Mouse (Mus musculus): ENCODE results near the gene Polrmt.

Polrmt gene

GRCm38 (mm10) chr10:79745898-79746773, at the start of gene Polrmt:
Gene Polrmt, minus strand, starts transcription at chr10:79746581.
- DNase-seq (ENCODE audit: low spot score): peak; percentile 84

DNA sequence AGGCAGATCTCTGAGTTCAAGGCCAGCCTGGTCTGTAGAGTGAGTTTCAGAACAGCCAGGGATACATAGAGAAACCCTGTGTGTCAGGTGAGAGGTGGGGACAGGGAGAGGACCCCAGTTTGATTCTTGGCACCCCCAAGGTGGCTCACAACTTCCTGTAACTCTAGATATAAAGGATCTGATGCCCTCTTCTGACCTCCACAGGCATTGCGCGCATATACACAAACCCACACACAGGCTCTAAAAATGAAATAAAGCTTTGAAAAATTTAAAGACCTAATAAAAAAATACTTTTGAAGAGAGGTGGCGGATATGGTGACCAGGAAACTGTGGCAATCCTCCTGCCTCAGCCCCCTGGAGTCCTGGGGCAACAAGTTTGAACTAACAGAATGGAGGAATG, 49.5 kb upstream of the Polrmt start:
- no peak for DNase-seq (ENCODE audit: low spot score)

DNA sequence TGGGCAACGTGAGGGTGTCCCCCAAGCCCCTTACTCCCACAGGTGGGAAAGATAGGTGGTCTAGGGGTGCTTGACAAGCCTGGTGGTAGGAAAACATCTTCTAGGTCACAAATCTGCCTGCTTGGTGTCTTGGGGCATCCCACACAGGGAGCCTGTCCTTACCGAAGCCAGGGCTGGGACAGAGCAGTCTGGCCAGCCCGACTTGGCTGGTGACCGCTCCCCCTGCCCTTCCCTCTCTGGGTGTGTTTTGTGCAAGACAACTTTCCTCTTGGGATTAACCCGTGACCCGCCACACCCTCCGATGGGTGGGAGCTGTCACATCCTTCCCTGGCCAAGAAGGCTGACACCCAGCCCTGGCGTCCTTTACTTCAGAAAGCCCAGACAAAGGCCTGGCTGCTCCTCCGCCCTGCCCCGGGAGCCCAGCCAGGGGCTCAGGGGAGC, 48.1 kb upstream of the Polrmt start:
- DNase-seq (ENCODE audit: low spot score): peak; percentile 59

- no peak for DNase-seq (ENCODE audit: low spot score)
Observed at GRCm38 (mm10) chr10:79793738-79794490, 47.5 kb upstream of the Polrmt start.

- peak; percentile 82 for DNase-seq (ENCODE audit: low spot score)
Observed at GRCm38 (mm10) chr10:79793051-79793737, 46.8 kb upstream of the Polrmt start, which contains the start of gene Palm. Gene Palm, plus strand, starts transcription at chr10:79793572.

GRCm38 (mm10) chr10:79792339-79793040, 46.1 kb upstream of the Polrmt start:
- DNase-seq (ENCODE audit: low spot score): no peak

DNA sequence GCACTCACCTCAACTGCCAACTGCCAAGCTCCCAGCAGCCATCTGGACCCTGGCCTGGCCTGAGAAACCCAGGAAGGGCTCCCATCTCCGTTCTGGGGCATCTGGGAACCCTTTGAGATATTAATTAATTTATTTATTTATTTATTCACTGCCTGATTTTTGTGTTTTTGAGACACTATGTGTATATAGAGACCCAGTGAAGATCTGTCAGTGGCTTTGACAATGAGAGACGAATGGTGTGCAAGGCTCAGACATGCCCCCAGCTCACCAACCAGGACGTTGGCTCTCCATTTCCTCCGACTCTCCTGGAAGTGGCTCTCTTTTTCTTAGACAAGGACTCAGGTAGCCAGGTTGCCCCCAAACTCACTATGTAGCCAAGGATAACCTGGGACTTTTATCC, 44.5 kb upstream of the Polrmt start, which contains the start of gene Prss57:
Prss57 (minus strand) TSS at position 101 of the 400 bp plus-strand sequence.
- no peak for DNase-seq (ENCODE audit: low spot score)

- DNase-seq (ENCODE audit: low spot score): no peak
Observed at GRCm38 (mm10) chr10:79789581-79789980, 43.2 kb upstream of the Polrmt start.

GRCm38 (mm10) chr10:79788386-79789158, 42.2 kb upstream of the Polrmt start:
- peak; percentile 74 for DNase-seq (ENCODE audit: low spot score)

GRCm38 (mm10) chr10:79783920-79784800, 37.8 kb upstream of the Polrmt start:
- no peak for DNase-seq (ENCODE audit: low spot score)

GRCm38 (mm10) chr10:79783050-79783449, 36.7 kb upstream of the Polrmt start:
- no peak for DNase-seq (ENCODE audit: low spot score)

DNA sequence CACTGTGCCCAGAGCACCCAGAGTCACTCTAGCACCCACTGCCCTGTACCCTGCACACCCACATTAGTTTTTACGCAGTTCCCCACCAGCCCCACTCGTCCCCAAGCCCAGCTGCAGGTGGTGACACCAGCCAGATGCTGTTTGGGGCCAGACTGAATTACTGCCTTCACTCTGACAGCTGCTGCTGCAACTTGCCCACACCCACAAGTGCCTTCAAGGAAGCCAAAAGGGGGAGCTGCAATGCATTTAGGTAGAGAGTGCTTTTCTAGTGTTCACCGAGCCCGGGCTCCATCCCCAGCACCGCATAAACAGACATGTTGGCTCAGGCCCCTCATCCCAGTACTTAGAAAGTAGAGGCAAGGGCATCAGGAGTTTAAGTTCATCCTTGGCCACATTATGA, 35.6 kb upstream of the Polrmt start:
- no peak for DNase-seq (ENCODE audit: low spot score)

GRCm38 (mm10) chr10:79781139-79781538, 34.8 kb upstream of the Polrmt start:
- no peak for DNase-seq (ENCODE audit: low spot score)

GRCm38 (mm10) chr10:79780664-79781015, 34.3 kb upstream of the Polrmt start:
- DNase-seq (ENCODE audit: low spot score): no peak

DNA sequence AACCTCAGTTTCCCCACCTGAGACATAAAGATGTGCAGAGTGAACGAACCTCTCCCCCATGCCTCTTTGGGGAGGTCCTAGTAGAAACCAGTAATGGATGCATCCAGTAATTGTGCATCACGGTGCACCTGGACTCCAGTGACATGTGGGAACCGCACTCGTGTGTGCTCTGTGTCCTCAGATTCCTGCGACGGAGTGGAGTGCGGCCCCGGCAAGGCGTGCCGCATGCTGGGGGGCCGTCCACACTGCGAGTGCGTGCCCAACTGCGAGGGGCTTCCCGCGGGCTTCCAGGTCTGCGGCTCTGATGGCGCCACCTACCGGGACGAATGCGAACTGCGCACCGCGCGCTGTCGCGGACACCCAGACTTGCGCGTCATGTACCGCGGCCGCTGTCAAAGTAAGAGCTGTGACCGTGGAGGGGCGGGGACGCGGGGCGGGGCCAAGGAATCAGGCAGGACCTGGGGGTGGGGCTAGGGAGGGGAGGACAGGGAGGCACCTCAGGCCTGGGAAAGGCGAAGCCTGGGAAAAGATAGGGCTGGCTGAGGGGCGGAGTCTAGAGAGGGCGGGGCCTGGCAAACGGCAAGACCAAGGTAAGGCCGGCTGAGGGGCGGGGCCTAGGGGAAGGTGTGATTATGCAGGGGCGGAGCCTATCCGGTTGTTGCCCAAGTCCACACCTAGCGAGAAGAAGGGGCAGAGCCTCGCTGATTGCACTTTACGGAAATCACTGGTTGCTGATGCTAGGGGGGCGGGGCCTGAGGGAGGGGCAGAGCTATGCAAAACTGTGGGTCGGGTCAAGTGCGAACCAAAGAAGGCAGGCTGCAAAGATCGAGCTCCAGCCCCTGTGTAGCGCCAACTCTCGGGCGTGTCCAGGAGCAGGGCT, 33.6 kb upstream of the Polrmt start:
- DNase-seq (ENCODE audit: low spot score): peak; percentile 97

GRCm38 (mm10) chr10:79779193-79779592, 32.8 kb upstream of the Polrmt start:
- DNase-seq (ENCODE audit: low spot score): no peak

GRCm38 (mm10) chr10:79778006-79778405, 31.6 kb upstream of the Polrmt start:
- DNase-seq (ENCODE audit: low spot score): peak; percentile 47

GRCm38 (mm10) chr10:79777103-79777531, 30.7 kb upstream of the Polrmt start, which contains the start of gene Fstl3:
Gene Fstl3, plus strand, starts transcription at chr10:79777272.
- peak; percentile 47 for DNase-seq (ENCODE audit: low spot score)
